Mouse (Mus musculus) left cerebral cortex, adult 18-20 months (tissue): ENCODE results near the gene BC107364. TPM values are rescaled to one million over a fixed set of nuclear protein-coding genes. Genes with fewer than 3 reads are reported as not detected.
"Not testable (repeated sequence)": the region's sequence is repeated elsewhere in the genome, so short reads cannot be mapped to it uniquely, and the experiment has no call there.

Experiments used
- DNase-seq, 2 experiments: peaks; one replicate each; pipeline ENCODE4 v3.0.0; 2021 to 2022; ENCODE audit warnings: low spot score in 2 of 2, mixed read lengths in 1 of 2
- total RNA-seq, 2 experiments: library from RNA; stranded (reverse); gene quantifications; 2 replicates each; pipeline ENCODE4 v1.2.3; 2021

BC107364 gene
- total RNA-seq, 2 experiments from 2014 or later: not detected

DNA sequence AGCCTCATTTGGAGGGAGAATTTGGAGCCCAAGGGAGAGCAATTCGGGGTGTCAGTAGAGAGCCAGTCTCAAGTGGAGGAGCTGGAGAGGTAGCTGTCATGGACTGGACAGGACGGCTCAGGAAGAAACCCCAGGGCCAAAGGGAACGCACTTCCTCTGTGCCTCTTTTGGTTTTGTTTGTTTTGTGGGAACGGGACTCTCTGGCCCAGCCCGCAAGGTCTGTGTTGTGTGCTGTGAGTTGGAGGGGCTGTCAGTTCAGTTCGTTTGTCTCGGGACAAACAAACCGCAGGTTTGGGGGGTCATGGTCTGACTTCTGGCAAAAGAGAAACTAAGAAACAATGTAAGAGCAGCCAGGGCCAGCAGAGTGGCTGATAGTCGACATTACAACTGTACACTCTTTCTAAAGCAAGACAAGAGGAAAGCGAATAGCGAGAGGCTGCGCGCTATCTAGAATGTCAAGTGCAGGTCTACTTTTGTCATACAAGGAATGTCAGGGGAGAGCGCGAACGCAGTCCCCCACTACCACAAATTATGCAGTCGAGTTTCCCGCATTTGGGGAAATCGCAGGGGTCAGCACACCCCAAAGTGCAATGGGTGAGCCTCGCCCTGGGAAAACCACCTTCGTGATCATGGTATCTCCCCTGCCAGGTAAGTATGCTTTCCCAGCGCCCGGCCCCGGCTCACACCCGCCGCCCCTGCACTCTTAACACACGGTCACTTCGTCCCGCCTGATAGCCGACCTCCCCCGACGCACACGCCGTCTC is 34.1 kb upstream of the BC107364 start:
- DNase-seq: not testable (repeated sequence)

DNA sequence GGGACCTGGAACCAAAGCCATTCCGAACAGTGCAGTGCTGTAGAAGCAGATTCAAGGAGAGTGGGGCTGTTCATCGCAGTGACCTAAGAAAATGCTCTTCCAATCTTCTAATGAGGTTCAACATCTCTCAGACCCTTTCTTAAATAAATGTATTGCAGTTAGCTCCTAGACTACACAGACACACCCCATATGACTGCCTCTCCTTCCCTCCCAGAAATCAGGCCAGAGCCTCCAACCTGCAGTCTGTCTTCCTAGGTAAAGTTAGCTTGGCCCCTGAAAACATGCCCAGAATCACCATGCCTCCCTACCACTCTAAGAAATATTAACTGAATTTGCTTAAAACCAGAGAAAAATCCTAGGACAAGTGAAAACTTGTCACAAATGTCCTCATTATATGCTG is 33.3 kb upstream of the BC107364 start:
- no peak for DNase-seq

DNA sequence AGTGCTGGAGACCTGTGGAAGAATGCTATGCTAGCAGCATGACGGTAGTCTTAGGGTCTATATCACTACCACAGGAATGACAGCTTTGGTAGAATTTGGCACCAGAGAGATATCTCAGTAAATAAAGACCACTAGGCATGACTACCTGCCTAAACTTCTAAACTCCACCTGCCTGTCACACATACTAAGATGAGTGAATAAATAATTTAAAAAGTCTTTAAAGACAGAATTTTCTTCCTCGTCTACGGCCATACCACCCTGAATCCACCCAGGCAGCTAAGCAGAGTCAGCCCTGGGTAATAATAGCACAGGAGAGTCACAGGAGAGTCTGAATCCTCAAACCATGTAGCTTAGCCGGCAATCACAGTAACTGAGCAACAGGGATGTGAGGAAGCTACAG is 32.8 kb upstream of the BC107364 start:
- DNase-seq: no peak

DNA sequence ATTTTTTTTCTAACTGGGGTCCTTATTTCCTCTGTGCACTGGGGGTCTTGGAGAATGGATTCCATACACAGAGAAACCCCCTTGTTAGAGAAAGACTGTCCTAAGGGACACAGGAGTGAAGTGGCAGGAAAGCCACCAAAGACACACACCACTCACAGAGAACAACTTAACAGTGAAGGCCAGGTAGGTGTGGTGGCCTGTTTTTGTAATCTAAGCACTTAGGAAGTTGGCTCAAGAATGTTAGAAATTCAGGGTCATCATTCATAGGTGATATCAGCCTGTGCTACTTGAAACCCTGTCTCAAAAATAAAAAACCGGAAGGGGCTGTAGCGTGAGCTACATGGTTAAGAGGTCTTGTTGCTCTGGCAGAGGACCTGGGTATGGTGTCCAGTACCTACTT is 31.8 kb upstream of the BC107364 start:
- DNase-seq: no peak

DNA sequence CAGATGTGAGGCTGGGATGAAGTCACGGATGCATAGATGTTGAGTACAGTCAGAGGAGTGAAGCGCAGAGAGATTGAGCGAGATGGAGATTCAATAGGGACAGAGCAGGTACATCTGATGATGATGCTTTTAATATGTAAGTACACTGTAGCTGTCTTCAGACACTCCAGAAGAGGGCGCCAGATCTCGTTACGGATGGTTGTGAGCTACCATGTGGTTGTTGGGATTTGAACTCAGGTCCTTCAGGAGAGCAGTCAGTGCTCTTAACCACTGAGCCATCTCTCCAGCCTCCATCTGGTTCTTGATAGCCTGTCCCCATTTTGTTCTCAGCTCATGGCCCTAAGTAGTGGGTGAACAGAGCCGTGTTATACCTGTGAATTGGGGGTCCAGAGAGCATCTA is 30.9 kb upstream of the BC107364 start:
- not testable (repeated sequence) for DNase-seq

DNA sequence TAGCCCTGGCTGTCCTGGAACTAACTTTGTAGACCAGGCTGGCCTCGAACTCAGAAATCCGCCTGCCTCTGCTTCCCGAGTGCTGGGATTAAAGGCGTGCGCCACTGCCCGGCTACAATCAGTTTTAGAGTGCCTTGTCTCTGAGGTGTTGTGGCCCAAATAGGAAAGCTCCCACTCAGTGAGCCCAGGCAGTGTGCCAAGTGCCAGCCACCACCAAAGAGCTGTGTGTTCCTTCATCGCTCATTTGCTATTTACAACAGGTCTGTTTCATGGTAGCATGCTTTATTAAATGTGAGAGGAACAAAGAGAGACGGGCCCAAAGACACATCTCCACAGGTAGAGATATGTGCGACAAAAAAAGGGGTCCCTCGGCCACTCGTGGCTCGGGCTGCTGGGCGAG is 30.3 kb upstream of the BC107364 start:
- DNase-seq: no peak

DNA sequence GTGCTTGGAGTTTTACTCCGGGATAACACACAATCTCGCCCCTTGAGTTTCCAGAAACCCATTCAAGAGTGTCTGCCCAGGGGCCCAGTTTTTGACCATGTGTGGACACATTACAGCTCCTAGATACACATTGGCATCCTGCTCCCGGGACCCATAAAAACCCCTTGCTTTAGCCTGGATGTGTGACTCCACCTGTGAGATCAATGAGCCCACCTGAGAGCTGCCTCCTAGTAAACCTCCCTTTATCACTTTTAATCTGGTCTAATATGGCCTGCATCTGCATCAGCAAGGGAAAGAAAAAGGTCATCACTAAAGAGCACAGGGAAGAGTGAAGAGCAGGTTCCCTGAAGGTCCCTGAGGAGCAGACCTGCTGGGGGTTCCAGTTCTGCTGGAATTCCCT is 29.8 kb upstream of the BC107364 start:
- DNase-seq: no peak

DNA sequence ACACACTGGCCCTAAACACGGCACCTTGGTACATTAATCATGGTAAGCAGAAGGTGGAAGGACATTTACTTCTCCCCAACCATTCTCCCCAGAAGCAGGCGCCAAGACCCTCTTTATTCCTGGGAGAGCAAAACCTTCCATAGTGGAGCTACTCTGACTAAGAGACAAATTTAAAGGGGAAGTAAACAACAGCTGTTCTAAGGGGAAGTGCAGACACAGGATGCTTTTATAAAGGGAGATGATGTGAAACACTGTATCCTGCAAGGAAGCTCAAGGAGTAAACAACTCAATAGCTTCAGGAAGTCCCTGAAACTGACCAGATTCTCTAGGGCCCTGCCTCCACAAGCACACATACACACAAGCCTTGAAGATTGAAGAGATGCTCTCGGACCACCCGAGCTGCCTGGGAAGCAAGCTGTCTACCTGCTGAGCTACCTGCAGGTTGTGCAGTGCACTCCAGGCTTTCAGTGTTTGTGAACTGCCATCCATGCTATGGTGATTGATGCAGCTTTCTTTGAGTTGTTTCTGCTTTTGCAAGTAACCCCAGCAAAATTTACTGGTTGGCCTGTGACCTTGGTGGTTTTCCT is 28.7 kb upstream of the BC107364 start:
- no peak for DNase-seq

DNA sequence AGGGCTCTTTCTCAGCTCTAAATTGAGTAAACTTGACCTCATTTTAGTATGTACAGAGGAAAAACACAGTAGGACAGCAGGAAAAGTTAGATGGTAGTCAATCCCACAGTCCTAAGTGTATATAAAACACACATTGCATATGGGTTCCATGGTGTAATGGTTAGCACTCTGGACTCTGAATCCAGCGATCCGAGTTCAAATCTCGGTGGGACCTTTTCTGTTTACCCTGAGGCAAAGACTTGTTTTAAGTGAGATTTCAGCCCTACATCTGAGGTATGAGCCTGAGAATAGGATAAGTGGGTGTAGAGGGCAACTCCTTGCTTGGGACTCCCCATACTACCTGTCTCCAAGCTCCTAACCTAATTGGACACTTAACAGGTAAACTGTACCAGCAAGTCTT is 27.1 kb upstream of the BC107364 start:
- DNase-seq: no peak

DNA sequence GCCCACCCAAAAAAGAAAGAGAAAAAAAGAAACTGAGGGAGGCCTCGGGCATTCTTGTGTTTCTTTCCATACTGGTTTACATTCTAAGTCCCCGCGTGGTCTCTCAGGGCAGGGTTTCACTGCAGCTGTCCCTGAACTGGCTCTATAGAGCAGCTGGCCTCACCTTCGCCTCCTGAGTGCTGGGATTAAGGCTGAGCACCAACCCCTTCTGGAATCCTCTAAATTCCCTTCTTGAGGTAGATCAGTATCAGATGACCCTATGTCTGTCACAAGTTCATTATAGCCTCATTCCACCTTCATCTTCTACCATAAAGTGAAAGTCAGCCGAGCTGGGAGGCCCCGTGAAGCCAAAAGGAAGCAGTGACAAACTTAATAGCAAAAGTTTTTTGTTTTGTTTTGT is 25.5 kb upstream of the BC107364 start:
- no peak for DNase-seq

DNA sequence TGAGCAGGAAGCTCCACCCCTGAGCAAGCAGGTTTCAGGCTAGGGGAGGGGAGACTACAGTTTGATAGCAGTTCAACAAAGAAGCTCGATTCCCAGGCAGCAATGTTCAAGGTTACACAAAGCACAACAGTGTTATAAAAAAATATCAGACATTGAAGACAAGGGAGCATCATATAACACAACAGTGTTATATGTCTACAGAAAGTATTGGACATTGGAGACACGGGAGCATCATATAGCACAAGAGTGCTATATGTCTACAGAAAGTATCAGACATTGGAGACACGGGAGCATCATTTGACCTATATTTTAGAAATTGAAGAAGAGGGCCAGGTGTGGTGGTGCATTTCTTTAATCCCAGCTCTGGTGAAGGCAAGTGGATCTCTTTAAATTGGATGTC is 25.0 kb upstream of the BC107364 start:
- DNase-seq: no peak

DNA sequence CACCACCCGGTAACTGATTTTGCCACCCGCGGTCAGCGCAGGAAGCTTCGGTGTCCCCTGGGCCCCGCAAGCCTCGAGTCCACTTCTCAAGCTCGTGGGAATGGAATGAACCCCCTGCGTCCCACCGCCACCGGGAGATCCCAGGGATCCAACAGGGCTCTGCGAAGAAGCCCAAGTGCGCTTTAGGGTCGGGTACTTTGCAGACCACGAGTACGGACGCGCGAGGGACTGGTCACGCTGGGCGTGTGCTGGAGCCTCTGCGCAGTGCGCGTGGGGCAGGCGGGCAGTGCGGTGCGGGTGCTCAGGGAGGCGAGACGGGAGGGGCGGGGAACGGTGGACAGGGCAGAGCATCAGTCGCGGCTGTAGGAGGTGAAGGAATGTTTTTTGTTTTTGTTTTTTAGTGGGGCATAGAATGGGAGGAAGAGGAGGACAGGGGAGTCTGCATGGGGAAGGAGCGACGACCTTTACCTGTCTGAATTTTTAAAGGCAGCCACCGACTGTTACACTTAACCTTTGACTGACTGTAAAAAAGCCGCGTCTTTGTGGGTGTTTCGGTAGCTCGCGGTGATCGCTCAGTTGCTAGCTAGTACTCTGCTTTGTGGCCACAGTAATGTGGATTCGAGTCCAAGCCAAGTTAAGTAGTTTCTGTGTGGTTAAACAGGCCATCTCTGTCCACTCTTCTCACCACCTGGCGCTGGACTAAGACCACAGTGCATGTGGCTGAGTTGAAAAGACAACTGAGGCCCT is 23.0 kb upstream of the BC107364 start:
- DNase-seq: no peak

DNA sequence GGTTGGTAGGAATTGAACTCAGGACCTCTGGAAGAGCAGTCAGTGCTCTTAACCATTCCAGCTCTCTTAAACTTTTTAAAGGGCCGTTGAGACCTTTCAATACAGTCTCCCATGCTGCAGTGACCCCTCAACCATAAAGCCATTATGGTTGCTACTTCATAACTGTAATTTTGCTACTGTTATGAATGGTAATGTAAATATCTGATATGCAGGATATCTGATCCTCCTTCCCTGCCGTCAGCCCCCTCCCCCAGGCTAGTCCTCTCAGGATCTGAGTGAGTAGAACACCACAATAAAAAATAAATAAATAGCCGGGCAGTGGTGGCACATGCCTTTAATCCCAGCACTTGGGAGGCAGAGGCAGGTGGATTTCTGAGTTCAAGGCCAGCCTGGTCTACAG is 21.4 kb upstream of the BC107364 start:
- DNase-seq: not testable (repeated sequence)

DNA sequence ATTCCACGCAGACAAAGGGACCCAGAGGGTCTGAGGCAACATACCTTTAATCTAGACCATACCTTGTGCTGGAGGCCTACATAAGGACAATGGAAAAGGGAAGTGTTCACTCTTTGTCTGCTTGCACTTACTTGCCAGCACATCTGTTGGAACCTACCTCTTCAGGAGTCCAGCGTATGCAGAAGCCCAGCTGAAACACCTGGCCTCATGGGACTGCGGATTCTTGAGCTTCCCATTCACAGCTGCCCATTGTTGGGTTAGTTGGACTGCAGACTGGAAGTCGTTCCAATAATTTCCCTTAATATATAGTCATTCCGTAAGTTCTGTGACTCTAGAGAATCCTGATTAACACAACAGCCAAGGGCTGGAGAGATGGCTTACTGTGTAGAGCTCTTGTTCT is 20.0 kb upstream of the BC107364 start:
- DNase-seq: no peak

DNA sequence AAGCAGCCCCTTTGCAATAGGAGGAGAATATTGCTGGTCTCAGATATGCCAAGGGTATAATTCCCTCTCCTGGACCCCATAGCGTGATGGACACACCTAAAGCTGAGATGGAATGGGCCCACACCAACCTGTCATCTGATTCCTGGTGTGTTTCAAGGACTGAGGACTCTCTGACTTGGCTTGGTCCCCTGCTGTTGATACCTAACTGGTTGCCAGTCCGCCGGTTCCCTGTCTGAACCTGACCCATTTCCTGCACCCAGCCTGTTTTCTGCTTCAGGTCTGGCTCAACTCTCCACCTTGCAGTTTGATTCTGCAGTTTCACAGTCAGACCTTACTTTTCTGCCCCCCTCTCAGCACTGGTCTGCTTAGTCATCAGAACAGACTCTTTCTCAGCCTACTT is 17.5 kb upstream of the BC107364 start:
- DNase-seq: no peak

DNA sequence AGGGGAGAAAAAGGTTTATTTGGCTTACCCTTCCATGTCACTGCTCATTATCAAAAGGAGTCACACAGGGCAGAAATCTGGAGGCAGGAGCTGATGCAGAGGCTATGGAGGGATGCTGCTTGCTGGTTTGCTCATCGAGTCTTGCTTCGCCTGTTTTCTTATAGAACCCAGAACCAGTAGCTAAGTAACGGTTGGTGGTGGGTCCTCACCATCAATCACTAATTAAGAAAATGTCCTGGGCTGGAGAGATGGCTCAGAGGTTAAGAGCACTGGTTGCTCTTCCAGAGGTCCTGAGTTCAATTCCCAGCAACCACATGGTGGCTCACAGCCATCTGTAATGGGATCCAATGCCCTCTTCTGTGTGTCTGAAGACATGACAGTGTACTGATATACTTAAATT is 16.2 kb upstream of the BC107364 start:
- DNase-seq: not testable (repeated sequence)

DNA sequence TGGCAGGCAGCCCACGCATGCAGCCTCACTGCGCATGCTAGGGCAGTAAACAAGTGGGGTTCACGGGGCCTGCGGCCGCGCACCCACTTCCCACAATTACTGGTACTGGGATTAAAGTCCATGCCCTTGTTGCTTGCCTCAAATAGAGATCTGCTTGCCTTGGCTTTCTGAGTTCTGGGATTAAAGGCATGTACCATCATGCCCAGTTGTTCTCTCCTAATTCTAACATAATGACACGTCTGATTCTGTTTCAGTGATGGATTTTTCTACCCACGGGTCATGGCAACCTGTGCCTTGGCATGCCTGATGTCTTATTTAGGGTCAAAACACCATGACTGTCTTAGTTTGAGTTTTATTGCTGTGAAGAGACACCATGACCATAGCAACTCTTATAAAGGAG is 15.5 kb upstream of the BC107364 start:
- DNase-seq: no peak

DNA sequence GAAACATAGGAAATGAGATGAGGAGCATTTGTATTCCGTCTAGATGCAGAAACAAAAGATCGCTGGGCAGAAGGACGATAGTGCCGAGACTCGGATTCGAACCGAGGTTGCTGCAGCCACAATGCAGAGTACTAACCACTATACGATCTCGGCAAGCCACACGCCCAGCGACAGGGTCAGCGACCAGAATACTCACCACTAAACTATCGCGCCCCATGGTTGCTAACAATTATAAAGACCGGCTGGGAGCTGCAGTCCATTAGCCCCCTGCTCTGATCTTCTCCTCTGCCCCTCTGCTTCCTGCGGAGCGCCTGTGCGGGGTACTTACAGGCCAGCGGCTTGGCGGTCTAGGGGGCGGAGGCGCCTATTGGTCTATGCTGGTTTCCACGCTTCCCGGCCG is 11.8 kb upstream of the BC107364 start:
- DNase-seq: no peak

DNA sequence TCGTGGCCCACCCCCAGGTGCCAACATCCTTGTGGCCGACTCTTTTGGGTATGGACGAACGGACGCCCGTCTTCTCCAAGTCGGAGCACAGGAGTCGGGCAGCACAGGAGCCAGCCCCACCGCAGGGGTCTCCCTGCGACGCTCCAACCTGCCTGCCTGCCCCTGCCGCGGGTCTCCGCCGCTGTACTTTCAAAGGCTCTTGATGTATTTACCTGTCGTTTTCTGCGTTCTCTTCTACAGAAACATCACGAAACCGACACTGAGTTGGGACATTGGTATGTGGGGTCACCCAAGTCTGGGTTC is 8.4 kb upstream of the BC107364 start:
- not testable (repeated sequence) for DNase-seq

DNA sequence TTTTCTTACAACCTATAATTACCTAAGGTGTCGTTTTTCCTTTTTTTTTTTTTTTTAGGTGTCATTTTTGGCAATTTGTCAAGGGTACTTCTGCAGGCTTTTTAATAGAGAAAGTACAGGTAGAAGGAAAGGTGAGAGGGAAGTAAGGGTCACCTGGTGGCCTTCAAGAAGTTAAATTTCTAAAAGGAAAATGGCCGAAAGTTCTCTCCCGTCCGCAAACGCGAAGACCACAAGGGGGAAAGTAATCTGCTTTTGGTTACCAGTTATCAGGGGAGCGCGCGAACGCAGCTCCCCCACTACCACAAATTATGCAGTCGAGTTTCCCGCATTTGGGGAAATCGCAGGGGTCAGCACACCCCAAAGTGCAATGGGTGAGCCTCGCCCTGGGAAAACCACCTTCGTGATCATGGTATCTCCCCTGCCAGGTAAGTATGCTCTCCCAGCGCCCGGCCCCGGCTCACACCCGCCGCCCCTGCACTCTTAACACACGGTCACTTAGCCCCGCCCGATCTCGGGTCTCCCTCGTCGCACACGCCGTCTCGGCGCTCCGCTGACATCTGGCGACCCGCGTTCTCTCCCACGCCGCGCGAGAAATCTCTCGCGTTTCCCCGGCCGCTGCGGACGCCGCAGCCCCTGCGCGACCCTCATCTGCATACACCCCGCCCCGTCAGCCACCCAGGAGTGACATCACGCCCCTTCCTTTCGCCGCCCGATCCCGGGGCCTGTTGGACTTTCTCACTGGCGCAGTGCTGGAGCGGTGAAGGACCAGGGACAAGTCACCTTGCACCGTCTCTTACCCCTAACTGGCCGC is 7.9 kb upstream of the BC107364 start:
- not testable (repeated sequence) for DNase-seq

DNA sequence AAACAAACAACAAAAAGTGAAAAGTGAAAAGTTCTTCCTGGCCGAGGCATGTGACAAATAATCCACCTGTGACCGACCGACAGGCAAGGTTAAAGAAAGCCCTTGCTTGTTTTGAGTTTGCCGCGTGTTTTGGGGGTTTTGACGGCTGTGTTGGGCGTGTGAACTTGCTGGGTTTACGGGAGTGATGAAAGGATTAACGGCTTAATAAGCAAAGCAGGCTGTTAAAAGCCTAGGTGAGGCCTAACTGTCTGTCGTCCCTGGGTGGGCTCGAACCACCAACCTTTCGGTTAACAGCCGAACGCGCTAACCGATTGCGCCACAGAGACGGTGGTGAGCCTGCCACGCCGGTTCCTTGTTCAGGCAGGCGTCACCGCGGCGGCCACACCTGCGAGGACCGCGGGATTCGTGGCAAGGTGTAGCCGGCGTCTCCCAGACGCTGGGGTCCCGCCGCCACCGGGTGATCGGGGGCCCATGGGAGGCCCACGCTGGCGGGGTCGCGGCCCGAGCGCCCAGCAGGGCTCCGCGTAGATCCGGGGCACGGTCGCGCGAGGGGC is 6.9 kb upstream of the BC107364 start:
- not testable (repeated sequence) for DNase-seq
